Mouse (Mus musculus) kidney, embryonic 16.5 days (tissue): ENCODE measurements around the gene Ube2n. TPM values are rescaled to one million over a fixed set of nuclear protein-coding genes. Genes with fewer than 3 reads are reported as not detected.

Experiments
- ATAC-seq: fragments of 200-750 bp; cut with Nextera tagmentation; 2 replicates; pipeline ENCODE4 v1.8.0; 2017; ENCODE audit warnings: moderate TSS enrichment; ENCODE audit not compliant: low FRiP score, low TSS enrichment
- H3K27ac ChIP-seq: fragments of 300-500 bp; sonication (generic); 2 replicates; pipeline ENCODE4 v1.5.1; 2014; ENCODE audit warnings: low read length
- H3K27me3 ChIP-seq: fragments of 300-500 bp; sonication (generic); 2 replicates; pipeline ENCODE4 v1.6.1; 2014; ENCODE audit warnings: low read length, control low read depth, mixed read lengths; ENCODE audit not compliant: insufficient read depth
- H3K36me3 ChIP-seq: fragments of 300-500 bp; sonication (generic); 2 replicates; pipeline ENCODE4 v1.6.1; 2014; ENCODE audit warnings: low read length, control low read depth, mixed read lengths; ENCODE audit not compliant: insufficient read depth
- H3K4me1 ChIP-seq: fragments of 300-500 bp; sonication (generic); 2 replicates; pipeline ENCODE4 v1.6.1; 2014; ENCODE audit warnings: low read length, control low read depth, mixed read lengths; ENCODE audit not compliant: insufficient read depth
- H3K4me2 ChIP-seq: fragments of 300-500 bp; sonication (generic); replicated peaks from 2 replicates; pipeline ENCODE4 v1.6.1; 2014; ENCODE audit warnings: low read depth, low read length
- H3K4me3 ChIP-seq: fragments of 300-500 bp; sonication (generic); 2 replicates; pipeline ENCODE4 v1.5.1; 2014; ENCODE audit warnings: mild to moderate bottlenecking, low read length
- H3K9ac ChIP-seq: fragments of 300-500 bp; sonication (generic); replicated peaks from 2 replicates; pipeline ENCODE4 v1.6.1; 2014; ENCODE audit warnings: low read length
- H3K9me3 ChIP-seq: fragments of 300-500 bp; sonication (generic); 2 replicates; pipeline ENCODE4 v1.6.1; 2016; ENCODE audit warnings: low read length, control low read depth
- WGBS: fragments of 180-500 bp; shearing (Covaris S2); extraction: QIAGEN DNeasy Blood & Tissue Kit; methylation state at CpG from one replicate; pipeline ENCODE4 v1.1.7; 2014; 5-methylcytosine and 5-hydroxymethylcytosine counted together
- polyA plus RNA-seq: library from polyadenylated mRNA; unstranded; fragments of >200 nt; fragmentation: Nextera tagmentation; extraction: Ambion mirVana; gene quantifications from 2 replicates; pipeline ENCODE4 v1.2.1, GENCODE M21; 2015

The Ube2n gene
- polyA plus RNA-seq, 1 experiment from 2014 or later = 353 TPM

DNA sequence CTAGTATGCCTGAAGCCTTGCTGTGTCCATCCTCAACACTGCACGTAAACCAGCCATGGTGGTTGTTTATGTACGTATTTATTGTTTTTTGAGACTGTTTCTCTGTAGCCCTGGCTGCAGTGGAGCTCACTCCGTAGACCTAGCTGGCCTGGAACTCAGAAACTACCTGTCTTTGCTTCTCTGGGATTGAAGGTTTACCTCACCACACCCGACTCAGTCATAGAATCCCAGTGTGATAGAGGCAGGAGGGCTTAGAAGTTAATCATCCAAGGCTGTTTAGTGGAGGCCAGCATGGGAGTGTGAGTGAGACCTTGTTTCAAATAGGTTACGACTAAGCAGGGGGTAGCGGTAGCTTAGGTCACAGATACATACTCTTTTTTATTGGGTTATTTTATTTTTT lies 2.7 kb downstream of the Ube2n start:
- H3K36me3 ChIP-seq = no peaks in the 10 kb centered on the region
- H3K9ac ChIP-seq = no peak overlapping the region
- H3K4me2 ChIP-seq = no peak overlapping the region
- H3K27ac ChIP-seq = no peak overlapping the region
- H3K4me1 ChIP-seq = peaks cover 13% of the 10 kb centered on the region
- no peaks in the 10 kb centered on the region for H3K27me3 ChIP-seq
- ATAC-seq = no peak
- H3K4me3 ChIP-seq = no peak overlapping the region
- 91% methylated on average over 6 of the region's 6 CpGs for WGBS
- H3K9me3 ChIP-seq = no peaks in the 10 kb centered on the region

GRCm38 (mm10) chr10:95525037-95525675 lies 10.2 kb downstream of the Ube2n start:
- Histone ChIP-seq H3K27ac (no peak overlapping the region), H3K9ac (no peak overlapping the region)

DNA sequence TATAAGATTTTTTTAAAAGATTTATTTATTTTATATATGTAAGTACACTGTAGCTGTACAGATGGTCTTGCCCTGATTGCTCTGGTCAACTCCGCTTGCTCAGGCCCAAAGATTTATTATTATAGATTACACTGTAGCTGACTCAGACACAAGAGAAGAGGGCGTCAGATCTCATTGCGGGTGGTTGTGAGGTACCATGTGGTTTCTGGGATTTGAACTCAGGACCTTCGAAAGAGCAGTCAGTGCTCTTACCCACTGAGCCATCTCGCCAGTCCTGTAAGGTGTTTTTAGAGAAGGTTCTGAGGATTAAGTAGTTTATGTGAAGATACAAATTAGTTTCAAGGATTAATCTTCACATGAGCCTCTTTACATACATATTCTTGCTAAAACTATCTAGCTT lies 10.9 kb downstream of the Ube2n start:
- 84% methylated on average over 5 of the region's 5 CpGs for WGBS
- ATAC-seq = no peak

More at GRCm38 (mm10) chr10:95525037-95525675, 10.2 kb downstream of the Ube2n start:
- H3K4me2 ChIP-seq = no peak overlapping the region
- H3K36me3 ChIP-seq = no peaks in the 10 kb centered on the region
- H3K27me3 ChIP-seq = no peaks in the 10 kb centered on the region
- no peaks in the 10 kb centered on the region for H3K9me3 ChIP-seq
- no peak overlapping the region for H3K4me3 ChIP-seq
- WGBS = 67% methylated on average over 6 of the region's 6 CpGs
- ATAC-seq = no peak
- H3K4me1 ChIP-seq = peaks cover 15% of the 10 kb centered on the region; the same call in 1 of the 2 replicates

DNA sequence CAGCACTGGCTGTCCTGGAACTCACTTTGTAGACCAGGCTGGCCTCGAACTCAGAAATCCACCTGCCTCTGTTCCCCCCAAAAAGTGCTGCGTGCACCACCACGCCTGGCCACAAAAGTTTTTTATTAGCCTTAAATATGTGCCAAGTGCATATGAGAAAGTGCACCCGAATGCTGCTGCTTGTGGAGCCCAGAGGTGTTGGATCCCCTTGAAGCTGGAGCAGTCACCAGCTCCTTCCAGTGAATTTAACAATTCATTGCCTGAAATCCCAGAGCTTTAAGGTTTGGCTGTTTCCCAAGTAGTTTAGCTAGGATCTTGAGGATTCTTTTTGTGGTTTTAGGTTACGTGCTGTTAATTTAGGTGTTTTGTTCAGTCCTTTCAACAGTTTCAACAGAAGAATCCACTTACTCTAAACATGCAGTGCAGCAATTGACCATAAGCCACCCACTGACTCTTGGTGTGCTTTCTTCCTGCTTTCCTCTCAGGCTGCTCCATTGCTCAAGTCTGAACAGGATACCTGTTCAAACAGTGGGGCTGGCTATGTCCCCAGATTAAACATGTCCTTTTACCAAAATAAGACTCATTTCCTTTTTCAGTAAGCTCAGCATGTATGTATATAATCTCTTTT lies 11.7 kb downstream of the Ube2n start:
- Histone ChIP-seq H3K4me3 (no peak overlapping the region), H3K9ac (no peak overlapping the region), H3K4me1 (peaks cover 15% of the 10 kb centered on the region; the same call in 1 of the 2 replicates), H3K4me2 (no peak overlapping the region), H3K9me3 (no peaks in the 10 kb centered on the region), H3K36me3 (no peaks in the 10 kb centered on the region), H3K27me3 (no peaks in the 10 kb centered on the region), H3K27ac (no peak overlapping the region)
- 75% methylated on average over 5 of the region's 5 CpGs for WGBS
- ATAC-seq = no peak

More for the DNA sequence above, 10.9 kb downstream of the Ube2n start:
- Histone ChIP-seq H3K4me1 (peaks cover 15% of the 10 kb centered on the region; the same call in 1 of the 2 replicates), H3K36me3 (no peaks in the 10 kb centered on the region), H3K4me2 (no peak overlapping the region), H3K9me3 (no peaks in the 10 kb centered on the region), H3K4me3 (no peak overlapping the region), H3K27me3 (no peaks in the 10 kb centered on the region), H3K27ac (no peak overlapping the region), H3K9ac (no peak overlapping the region)

DNA sequence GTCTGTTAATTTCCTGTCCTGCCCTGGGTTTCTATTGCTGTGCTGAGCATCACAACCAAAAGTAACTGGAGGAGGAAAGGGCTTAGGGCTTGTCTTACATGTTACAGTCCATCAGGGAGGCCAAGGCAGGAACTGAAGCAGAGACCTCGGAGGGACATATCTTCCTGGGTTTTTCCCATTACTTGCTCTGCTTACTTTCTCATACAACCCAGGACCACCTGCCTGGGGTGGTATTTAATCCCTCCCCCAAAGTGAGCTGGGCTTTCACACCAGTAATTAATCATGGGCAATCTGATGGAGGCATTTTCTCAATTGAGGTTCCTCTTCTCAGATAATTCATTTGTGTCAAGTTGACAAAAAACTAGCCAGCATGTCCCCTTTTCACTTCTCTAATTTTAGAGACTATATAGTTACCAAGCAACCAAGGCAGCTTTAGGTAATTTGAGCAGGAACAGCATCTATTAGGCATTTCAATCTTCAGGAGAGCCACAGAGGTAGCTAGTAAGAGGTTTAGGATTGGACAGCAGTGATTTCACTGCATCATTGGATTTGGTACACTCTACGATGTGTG lies 15.7 kb downstream of the Ube2n start:
- ATAC-seq = no peak
- Histone ChIP-seq H3K9me3 (no peaks in the 10 kb centered on the region), H3K9ac (no peak overlapping the region), H3K4me3 (no peak overlapping the region), H3K27ac (no peak overlapping the region), H3K27me3 (no peaks in the 10 kb centered on the region), H3K36me3 (no peaks in the 10 kb centered on the region), H3K4me2 (no peak overlapping the region), H3K4me1 (peaks cover 20% of the 10 kb centered on the region)
- WGBS = 52% methylated on average over 2 of the region's 2 CpGs

DNA sequence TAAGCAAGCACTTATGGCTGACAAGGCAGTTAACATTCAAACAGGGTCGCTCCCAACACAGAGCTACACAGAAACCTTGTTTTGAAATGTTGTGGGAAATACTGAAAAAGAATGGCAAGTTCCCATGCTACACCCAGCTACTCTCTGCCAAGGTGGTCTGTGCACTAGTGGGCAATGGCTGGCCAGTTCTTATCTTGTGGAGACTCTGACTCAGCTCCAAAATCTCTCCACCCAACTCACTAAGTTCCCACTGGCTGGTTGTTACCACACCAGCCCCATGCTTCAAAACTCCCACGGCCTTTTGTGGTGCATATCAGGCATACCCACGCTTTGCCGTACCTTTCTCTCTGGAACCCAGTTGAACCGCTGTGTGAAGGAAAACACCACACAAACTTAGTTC lies 18.0 kb downstream of the Ube2n start:
- ATAC-seq = 0 out of 2 replicates have a peak, but pooled peaks have one; percentile 23
- Histone ChIP-seq H3K27me3 (no peaks in the 10 kb centered on the region), H3K27ac (0 out of 2 replicates have a peak overlapping the region, but pooled peaks have one; percentile 34), H3K4me2 (no peak overlapping the region), H3K36me3 (no peaks in the 10 kb centered on the region), H3K9ac (no peak overlapping the region), H3K4me1 (peaks cover 16% of the 10 kb centered on the region; the same call in 1 of the 2 replicates), H3K4me3 (no peak overlapping the region), H3K9me3 (no peaks in the 10 kb centered on the region)
- WGBS = 86% methylated on average over 5 of the region's 5 CpGs

GRCm38 (mm10) chr10:95533382-95533781 lies 18.4 kb downstream of the Ube2n start:
- no peaks in the 10 kb centered on the region for H3K27me3 ChIP-seq
- no peak overlapping the region for H3K4me3 ChIP-seq
- H3K9ac ChIP-seq = no peak overlapping the region
- H3K27ac ChIP-seq = 0 out of 2 replicates have a peak overlapping the region, but pooled peaks have one; percentile 34
- H3K9me3 ChIP-seq = no peaks in the 10 kb centered on the region
- H3K4me1 ChIP-seq = peaks cover 14% of the 10 kb centered on the region; the same call in 1 of the 2 replicates
- H3K4me2 ChIP-seq = no peak overlapping the region
- no peak for ATAC-seq
- WGBS = 74% methylated on average over 7 of the region's 7 CpGs
- no peaks in the 10 kb centered on the region for H3K36me3 ChIP-seq

- H3K27ac ChIP-seq = no peak overlapping the region
- H3K9ac ChIP-seq = no peak overlapping the region
- H3K9me3 ChIP-seq = no peaks in the 10 kb centered on the region
- no peak overlapping the region for H3K4me2 ChIP-seq
- H3K4me3 ChIP-seq = no peak overlapping the region
- H3K36me3 ChIP-seq = no peaks in the 10 kb centered on the region
- no peaks in the 10 kb centered on the region for H3K27me3 ChIP-seq
- ATAC-seq = no peak
- H3K4me1 ChIP-seq = peaks cover 6% of the 10 kb centered on the region; the same call in 1 of the 2 replicates
- WGBS = 88% methylated on average over 8 of the region's 8 CpGs
Observed at GRCm38 (mm10) chr10:95535399-95536221, 20.7 kb downstream of the Ube2n start.

GRCm38 (mm10) chr10:95536222-95536541 lies 21.2 kb downstream of the Ube2n start:
- Histone ChIP-seq H3K9ac (no peak overlapping the region), H3K4me3 (no peak overlapping the region), H3K4me2 (no peak overlapping the region), H3K9me3 (no peaks in the 10 kb centered on the region), H3K4me1 (peaks cover 6% of the 10 kb centered on the region; the same call in 1 of the 2 replicates), H3K36me3 (no peaks in the 10 kb centered on the region), H3K27ac (no peak overlapping the region), H3K27me3 (no peaks in the 10 kb centered on the region)
- WGBS = 87% methylated on average over 6 of the region's 6 CpGs
- no peak for ATAC-seq
